Mouse (Mus musculus) MEL (cell line): ENCODE data around the gene 9530003J23Rik. TPM values are rescaled to one million over a fixed set of nuclear protein-coding genes. Genes with fewer than 3 reads are reported as not detected.
A peak's percentile ranks its signal among the peaks of the same experiment; 100 is the strongest.

ENCODE experiments used
- DNase-seq: peaks from one replicate; pipeline ENCODE4 v3.0.0; 2011; ENCODE audit warnings: low read depth, low spot score
- H3K27ac ChIP-seq: 2 replicates; pipeline ENCODE4 v1.5.1; 2012; ENCODE audit warnings: low read depth, mild to moderate bottlenecking, control low read depth, low read length, moderate library complexity; ENCODE audit not compliant: control insufficient read depth
- H3K27me3 ChIP-seq, 2 experiments: fragments of 150-350 bp in 1 of 2; sonication (generic) in 1 of 2; 2 replicates each; pipeline ENCODE4 v1.6.1; 2012; ENCODE audit warnings: low read length in 2 of 2, mild to moderate bottlenecking in 2 of 2, improper control_type of control experiment in 1 of 2, moderate library complexity in 1 of 2; ENCODE audit not compliant: insufficient read depth in 2 of 2, control insufficient read depth in 1 of 2
- H3K36me3 ChIP-seq, 2 experiments: 2 replicates each; pipeline ENCODE4 v1.6.1; 2012 to 2014; ENCODE audit warnings: low read length in 2 of 2, improper control_type of control experiment in 1 of 2, inconsistent platforms in 1 of 2, mild to moderate bottlenecking in 1 of 2; ENCODE audit not compliant: insufficient read depth in 2 of 2, control insufficient read depth in 1 of 2
- H3K4me1 ChIP-seq, 2 experiments: fragments of 150-350 bp in 1 of 2; sonication (generic) in 1 of 2; 2 replicates each; pipeline ENCODE4 v1.6.1; 2012; ENCODE audit warnings: low read length in 2 of 2, improper control_type of control experiment in 1 of 2, mild to moderate bottlenecking in 1 of 2; ENCODE audit not compliant: insufficient read depth in 2 of 2, control insufficient read depth in 1 of 2
- H3K4me3 ChIP-seq, 2 experiments: fragments of 150-350 bp in 1 of 2; sonication (generic) in 1 of 2; 2 replicates each; pipeline ENCODE4 v1.5.1; 2012; ENCODE audit warnings: low read depth in 2 of 2, low read length in 2 of 2, mild to moderate bottlenecking in 2 of 2, moderate library complexity in 2 of 2, control low read depth in 1 of 2, improper control_type of control experiment in 1 of 2; ENCODE audit not compliant: control insufficient read depth in 1 of 2, insufficient read depth in 1 of 2
- H3K79me2 ChIP-seq: 2 replicates; pipeline ENCODE4 v1.6.1; 2012; ENCODE audit warnings: mild to moderate bottlenecking, low read length, moderate library complexity; ENCODE audit not compliant: control insufficient read depth, poor library complexity, insufficient read depth
- H3K9ac ChIP-seq: 2 replicates; pipeline ENCODE4 v1.6.1; 2012; ENCODE audit warnings: low read depth, mild to moderate bottlenecking, control low read depth, low read length, moderate library complexity; ENCODE audit not compliant: control insufficient read depth, poor library complexity, severe bottlenecking
- H3K9me3 ChIP-seq: fragments of 150-350 bp; sonication (generic); replicated peaks from 2 replicates; pipeline ENCODE4 v1.6.1; 2012; ENCODE audit warnings: mild to moderate bottlenecking, low read length, improper control_type of control experiment, moderate library complexity; ENCODE audit not compliant: insufficient read depth
- CHD1 ChIP-seq: IDR thresholded peaks from 2 replicates; pipeline ENCODE4 v1.6.1; 2012; ENCODE audit warnings: low read depth, mild to moderate bottlenecking, inconsistent platforms, low read length, improper control_type of control experiment
- CTCF ChIP-seq, 3 experiments: IDR thresholded peaks in 2 of 3; conservative IDR thresholded peaks in 1 of 3; 2 replicates each; pipeline ENCODE4 v1.5.1; 2011 to 2012; ENCODE audit warnings: low read length in 3 of 3, low read depth in 2 of 3, mild to moderate bottlenecking in 2 of 3, improper control_type of control experiment in 1 of 3, inconsistent platforms in 1 of 3, mixed read lengths in 1 of 3, moderate library complexity in 1 of 3; ENCODE audit not compliant: control insufficient read depth in 1 of 3, insufficient read depth in 1 of 3, poor library complexity in 1 of 3, severe bottlenecking in 1 of 3
- ETS1 ChIP-seq: IDR thresholded peaks from 2 replicates; pipeline ENCODE4 v1.6.1; 2012; ENCODE audit warnings: low read depth, mild to moderate bottlenecking, inconsistent platforms, low read length, improper control_type of control experiment, moderate library complexity
- GABPA ChIP-seq: IDR thresholded peaks from 2 replicates; pipeline ENCODE4 v1.6.1; 2012; ENCODE audit warnings: low read depth, mild to moderate bottlenecking, inconsistent platforms, low read length, improper control_type of control experiment, moderate library complexity
- GATA1 ChIP-seq: IDR thresholded peaks from 2 replicates; pipeline ENCODE4 v1.6.1; 2011; ENCODE audit warnings: low read depth, low read length, improper control_type of control experiment
- HCFC1 ChIP-seq: IDR thresholded peaks from 2 replicates; pipeline ENCODE4 v1.6.1; 2012; ENCODE audit warnings: low read depth, mild to moderate bottlenecking, inconsistent platforms, low read length, improper control_type of control experiment, moderate library complexity
- KAT2A ChIP-seq: conservative IDR thresholded peaks from 2 replicates; pipeline ENCODE4 v1.6.1; 2012; ENCODE audit warnings: low read depth, low read length, improper control_type of control experiment, inconsistent platforms
- MEF2A ChIP-seq: IDR thresholded peaks from 2 replicates; pipeline ENCODE4 v1.6.1; 2014; ENCODE audit warnings: low read depth, mild to moderate bottlenecking, inconsistent platforms, low read length, improper control_type of control experiment; ENCODE audit not compliant: poor library complexity, insufficient replicate concordance, severe bottlenecking; ENCODE audit errors: extremely low read depth
- RCOR1 ChIP-seq: IDR thresholded peaks from 2 replicates; pipeline ENCODE4 v1.6.1; 2012; ENCODE audit warnings: low read depth, mild to moderate bottlenecking, inconsistent platforms, low read length, improper control_type of control experiment
- SIN3A ChIP-seq: IDR thresholded peaks from 2 replicates; pipeline ENCODE4 v1.6.1; 2012; ENCODE audit warnings: low read length, improper control_type of control experiment, inconsistent platforms
- SMC3 ChIP-seq: IDR thresholded peaks from 2 replicates; pipeline ENCODE4 v1.6.1; 2011; ENCODE audit warnings: low read depth, low read length, improper control_type of control experiment
- TAL1 ChIP-seq: IDR thresholded peaks from 2 replicates; pipeline ENCODE4 v1.6.1; 2012; ENCODE audit warnings: mild to moderate bottlenecking, inconsistent platforms, low read length, moderate library complexity, mixed read lengths
- TCF12 ChIP-seq: IDR thresholded peaks from 2 replicates; pipeline ENCODE4 v1.6.1; 2014; ENCODE audit warnings: low read depth, mild to moderate bottlenecking, inconsistent platforms, low read length, improper control_type of control experiment, moderate library complexity
- ZMIZ1 ChIP-seq: IDR thresholded peaks from 2 replicates; pipeline ENCODE4 v1.6.1; 2012; ENCODE audit warnings: low read depth, mild to moderate bottlenecking, inconsistent platforms, low read length, improper control_type of control experiment, moderate library complexity
- polyA plus RNA-seq, 2 experiments: library from polyadenylated mRNA; stranded (reverse) in 1 of 2; unstranded in 1 of 2; fragments of >175 nt in 1 of 2; fragments of >200 nt in 1 of 2; gene quantifications; 2 replicates each; pipeline versions ENCODE4 v1.2.1 to v1.2.4; 2012; ENCODE audit warnings: low replicate concordance in 2 of 2, low read depth in 1 of 2; ENCODE audit not compliant: insufficient read length in 2 of 2, insufficient read depth in 1 of 2, missing spikeins in 1 of 2
- total RNA-seq: library from RNA; depleted of rRNA; stranded (reverse); fragments of 300-350 nt; gene quantifications from 2 replicates; pipeline ENCODE4 v1.2.3, GENCODE M21; 2012

9530003J23Rik gene
- total and polyA plus RNA-seq, 3 experiments: not detected

DNA sequence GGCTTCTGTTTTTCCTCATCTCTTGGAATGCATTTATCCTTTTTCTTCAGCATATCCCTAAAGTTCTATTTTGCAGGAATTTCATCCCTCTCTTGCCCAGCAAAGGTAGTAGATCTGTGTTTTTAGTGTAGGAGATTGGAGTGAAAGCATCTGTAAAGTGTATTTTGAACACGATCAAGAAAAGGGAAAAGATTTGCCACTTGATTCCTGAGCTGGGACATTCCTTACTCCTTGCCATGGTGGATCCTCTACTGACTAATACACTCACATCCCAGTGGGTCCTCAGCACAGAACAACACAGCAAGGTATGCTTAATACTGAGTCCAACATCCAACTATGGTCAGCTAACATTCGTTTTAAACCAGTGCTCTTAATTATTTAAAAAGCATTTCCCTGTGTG is 44.0 kb upstream of the 9530003J23Rik start:
- H3K36me3 ChIP-seq: no peaks in the 10 kb centered on the region
- no peak overlapping the region for H3K4me3 ChIP-seq
- no peak for DNase-seq
- no peak overlapping the region for H3K27ac ChIP-seq
- H3K27me3 ChIP-seq: peaks cover 4 to 7% of the 10 kb centered on the region in 2 experiments
- H3K79me2 ChIP-seq: no peaks in the 10 kb centered on the region
- no peaks in the 10 kb centered on the region for H3K9me3 ChIP-seq
- no peaks in the 10 kb centered on the region for H3K4me1 ChIP-seq
- H3K9ac ChIP-seq: no peak overlapping the region
- no peak for TF ChIP-seq SMC3
- no peak for TF ChIP-seq ZMIZ1
- no peak for TF ChIP-seq TAL1
- no peak for TF ChIP-seq MEF2A
- no peak for TF ChIP-seq SIN3A
- TF ChIP-seq CHD1: no peak

DNA sequence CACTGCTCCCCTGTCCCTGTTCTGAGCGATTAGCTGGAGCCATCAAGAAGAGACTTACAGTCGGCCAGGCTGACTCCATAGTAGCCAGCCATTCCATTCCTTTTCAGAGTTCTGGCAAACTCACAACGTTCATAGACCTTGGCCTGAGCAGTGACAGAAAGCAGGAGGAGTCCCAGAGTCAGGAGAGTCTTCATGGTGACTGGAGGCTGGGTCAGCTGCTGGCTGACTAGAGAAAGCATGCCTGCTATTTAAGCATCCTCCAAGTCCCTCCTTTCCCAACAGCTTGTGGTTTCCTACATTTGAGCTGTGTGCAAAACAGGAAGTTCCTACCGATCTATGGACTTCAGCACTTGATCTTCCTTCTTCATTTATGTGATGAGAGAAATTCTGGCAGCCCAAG is 43.5 kb upstream of the 9530003J23Rik start, which contains the start of gene Lyz2:
TSS of gene Lyz2 (minus strand) at position 273 of the 400 bp plus-strand sequence.
- Histone ChIP-seq H3K27ac (no peak within 1 kb of the TSS), H3K79me2 (no peaks in the 10 kb centered on the region), H3K9me3 (no peaks in the 10 kb centered on the region), H3K4me1 (no peaks in the 10 kb centered on the region), H3K36me3 (no peaks in the 10 kb centered on the region), H3K27me3 (peaks cover 4 to 7% of the 10 kb centered on the region in 2 experiments), H3K4me3 (no peak within 1 kb of the TSS), H3K9ac (no peak within 1 kb of the TSS)
- DNase-seq: peak; percentile 32
- TF ChIP-seq ETS1 (no peak), HCFC1 (no peak)

DNA sequence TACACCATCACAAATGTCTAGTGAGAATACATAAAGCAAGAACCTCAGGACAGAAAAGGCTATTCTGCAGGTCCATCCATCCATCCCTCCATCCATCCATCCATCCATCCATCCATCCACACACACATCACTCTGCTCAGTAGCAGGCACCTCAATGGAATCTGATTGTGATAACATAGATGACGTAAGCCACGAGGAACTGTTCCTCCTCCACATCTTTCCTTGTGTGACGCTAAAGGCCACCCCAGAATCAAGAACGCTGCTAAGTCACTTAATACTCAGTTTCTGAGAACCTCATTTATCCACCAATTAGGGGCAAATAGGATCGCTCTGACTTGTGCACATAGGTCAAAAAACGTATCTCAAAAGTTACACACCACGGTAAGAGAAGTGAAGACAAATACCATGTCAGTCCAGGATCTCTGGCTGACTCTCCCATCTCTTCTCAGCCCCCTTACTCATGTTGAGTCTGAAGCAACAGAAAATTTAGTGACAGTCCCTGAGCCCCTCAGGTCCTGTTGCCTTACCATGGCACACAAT is 42.9 kb upstream of the 9530003J23Rik start:
- Histone ChIP-seq H3K9me3 (no peaks in the 10 kb centered on the region), H3K9ac (no peak overlapping the region), H3K4me1 (no peaks in the 10 kb centered on the region), H3K27ac (no peak overlapping the region), H3K36me3 (no peaks in the 10 kb centered on the region), H3K4me3 (no peak overlapping the region), H3K79me2 (no peaks in the 10 kb centered on the region), H3K27me3 (peaks cover 4 to 5% of the 10 kb centered on the region in 2 experiments)
- no peak for DNase-seq
- TF ChIP-seq GABPA: no peak
- TF ChIP-seq MEF2A: no peak
- TF ChIP-seq KAT2A: no peak
- no peak for TF ChIP-seq CHD1
- TF ChIP-seq SIN3A: no peak
- no peak for TF ChIP-seq CTCF (IDR thresholded peaks at IDR 0.05 in 2 of 3, conservative IDR thresholded peaks at IDR 0.05 in 1 of 3; ENCODE audit: control insufficient read depth in 1 of 3, insufficient read depth in 1 of 3, low read depth in 2 of 3, low read length in 3 of 3, poor library complexity in 1 of 3, severe bottlenecking in 1 of 3)
- TF ChIP-seq RCOR1: no peak
- no peak for TF ChIP-seq TCF12
- TF ChIP-seq GATA1: no peak
